8 mouse cellular contexts compared by ENCODE assay signal in genomic region chr5:142723520-142724133, GRCm38 (mm10). TPM values are rescaled to one million over a fixed set of nuclear protein-coding genes. Genes with fewer than 3 reads are reported as not detected.
DNase-seq lines count a peak whose midpoint lies in the region; ATAC-seq lines count a peak whose summit lies in the region.

No protein-coding gene starts in this region.

- intact Hi-C loops in heart, postnatal 36 days (cut with DNase I): loop anchor here (1.0 kb wide), 1 partner anchor 119 kb away; no protein-coding TSS in a partner anchor

- peak; percentile 66 to 87 for DNase-seq in adrenal gland, adult (ENCODE audit: inconsistent age in 2 of 2, low spot score in 1 of 2)
- DNase-seq in adrenal gland, postnatal 4 days (ENCODE audit: low spot score in 2 of 2): no peak
- DNase-seq in brain, adult 2 months (ENCODE audit: low read depth, low spot score): peak; percentile 74
- DNase-seq in heart, postnatal 36 days: peak; percentile 48 to 64
- peak; percentile 29 for DNase-seq in large intestine, adult 2 months (ENCODE audit: low read depth, low spot score)
- DNase-seq in lung, postnatal 25 days (ENCODE audit: low spot score): peak; percentile 57
- DNase-seq in right cerebral cortex, postnatal 10 days (ENCODE audit: low spot score in 2 of 2): peak; percentile 80

- peak; percentile 68; the same call in 1 of the 2 replicates for ATAC-seq in erythroid progenitor cell, adult 5-6 weeks (replicated peaks; ENCODE audit: low FRiP score, poor library complexity, severe bottlenecking)

- 8% methylated on average over 7 of the region's 7 CpGs for WGBS in large intestine, adult 2 months

RNA-seq across cellular contexts. Expression of gene Slc29a4, which starts 31.3 kb away (rescaled TPM):
- 10 to 100 TPM; 28.9 to 30.7 TPM for total RNA-seq in adrenal gland, postnatal 4 days (2021)
- not detected in 2 replicates for total RNA-seq in erythroid progenitor cell, adult 5-6 weeks (2015; ENCODE audit: low replicate concordance)
- total RNA-seq in erythroid progenitor cell, adult 5-6 weeks (2017; ENCODE audit: low replicate concordance): not detected in 2 replicates
- total RNA-seq in heart, postnatal 36 days (2021): under 1 TPM; 0.08 to 0.25 TPM
- 2.2 and 3.2 TPM in 2 replicates for polyA plus RNA-seq in large intestine, adult 2 months (2012; rRNA removed)

Comparison
In these comparisons a context has a peak if more than half of its experiments do, and no peak if none do; other contexts are left out.
1. DNase-seq: peak in adrenal gland, adult (2 of 2), brain, adult 2 months (single experiment), heart, postnatal 36 days (2 of 2), large intestine, adult 2 months (single experiment), lung, postnatal 25 days (single experiment) and right cerebral cortex, postnatal 10 days (2 of 2); none in adrenal gland, postnatal 4 days (0 of 2).
2. RNA of gene Slc29a4, which starts 31.3 kb away (total RNA-seq): 28.9 to 30.7 TPM in adrenal gland, postnatal 4 days; 0.08 to 0.25 TPM in heart, postnatal 36 days and not detected in erythroid progenitor cell, adult 5-6 weeks; every median in the first group is over 10 times any median in the second.